Mouse (Mus musculus) neural tube, embryonic 10.5 days (tissue): ENCODE measurements around the gene Adck1.

ENCODE experiments used
- DNase-seq: peaks from one replicate; pipeline ENCODE4 v3.0.0-alpha.2; 2017; ENCODE audit warnings: low spot score; ENCODE audit errors: extremely low spot score

Gene Adck1

DNA sequence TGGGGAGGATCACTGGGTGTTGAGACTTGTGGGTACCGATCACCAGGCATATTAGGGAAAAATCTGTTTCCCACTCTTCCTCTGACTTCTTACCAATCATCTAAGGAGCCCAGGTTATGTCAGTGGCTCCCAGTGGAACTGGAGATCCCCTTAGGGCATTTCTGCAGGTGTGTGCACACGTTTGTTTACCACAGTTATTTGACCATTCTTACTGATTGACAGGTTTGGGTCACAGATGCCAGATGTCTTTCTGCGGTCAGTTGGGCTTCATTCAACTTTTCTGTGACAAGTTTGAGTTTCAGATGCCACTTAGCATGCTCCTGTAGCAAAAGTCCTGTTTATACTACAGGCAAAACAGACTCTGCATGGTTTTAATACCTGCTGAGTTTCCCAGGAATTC lies 112.5 kb downstream of the Adck1 start:
- DNase-seq, result no peak

DNA sequence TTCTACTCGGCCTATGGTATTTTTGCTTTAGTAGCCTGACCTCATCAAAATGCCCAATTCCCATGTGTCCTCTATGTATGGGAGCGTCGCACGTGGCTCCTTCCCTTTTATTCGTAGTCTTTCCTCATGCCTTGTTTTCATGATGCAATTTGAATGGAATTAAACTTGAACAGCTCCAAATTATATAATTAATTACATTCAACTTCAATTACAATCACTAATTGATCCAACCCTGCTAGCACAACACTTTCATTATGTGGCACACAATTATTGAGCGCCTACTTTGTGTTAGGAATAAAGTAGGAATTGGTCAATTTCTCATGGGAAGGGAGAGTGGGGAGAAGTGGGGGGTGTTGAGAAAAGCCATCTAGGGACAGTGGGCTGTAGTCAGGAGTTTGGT lies 113.4 kb downstream of the Adck1 start:
- DNase-seq, result no peak

DNA sequence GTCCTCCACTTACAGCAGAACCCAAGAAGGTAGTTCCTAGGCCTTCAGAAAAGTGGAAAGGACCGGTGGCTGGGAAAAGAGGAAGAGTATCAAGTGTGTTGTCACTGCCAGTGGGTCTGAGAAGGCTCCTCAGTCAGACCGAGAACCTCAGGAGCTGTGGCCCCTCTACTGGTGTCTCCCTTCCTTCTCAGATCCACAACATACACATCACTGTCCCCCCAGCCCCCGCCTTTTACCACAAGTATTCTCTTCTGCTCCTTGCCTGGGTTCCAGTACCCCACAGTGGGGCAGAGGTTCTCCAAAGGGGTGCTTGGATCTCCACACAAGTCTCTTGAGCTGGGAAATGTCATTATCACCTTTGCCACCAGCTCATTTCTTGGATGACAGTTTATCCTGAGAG lies 115.5 kb downstream of the Adck1 start:
- no peak for DNase-seq

DNA sequence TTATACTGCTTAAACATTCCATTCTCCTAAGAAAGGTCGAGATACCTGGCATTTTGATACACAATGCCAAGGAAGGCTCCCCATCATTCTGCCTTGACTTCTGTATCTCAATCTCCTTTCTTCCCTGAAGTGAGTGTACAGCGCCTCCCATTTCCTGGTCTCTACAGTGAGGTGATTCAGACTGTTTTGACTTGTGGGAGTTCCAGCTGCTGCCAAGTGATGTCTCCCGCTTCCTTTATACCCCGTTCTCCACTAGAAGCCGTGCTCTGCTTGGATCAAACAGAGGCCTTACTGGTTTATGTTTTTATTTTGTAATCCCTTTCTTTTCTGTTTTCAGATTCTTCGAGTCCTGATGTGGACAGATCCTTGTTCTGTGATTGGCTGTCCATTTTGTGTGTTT lies 116.3 kb downstream of the Adck1 start:
- DNase-seq, result no peak

DNA sequence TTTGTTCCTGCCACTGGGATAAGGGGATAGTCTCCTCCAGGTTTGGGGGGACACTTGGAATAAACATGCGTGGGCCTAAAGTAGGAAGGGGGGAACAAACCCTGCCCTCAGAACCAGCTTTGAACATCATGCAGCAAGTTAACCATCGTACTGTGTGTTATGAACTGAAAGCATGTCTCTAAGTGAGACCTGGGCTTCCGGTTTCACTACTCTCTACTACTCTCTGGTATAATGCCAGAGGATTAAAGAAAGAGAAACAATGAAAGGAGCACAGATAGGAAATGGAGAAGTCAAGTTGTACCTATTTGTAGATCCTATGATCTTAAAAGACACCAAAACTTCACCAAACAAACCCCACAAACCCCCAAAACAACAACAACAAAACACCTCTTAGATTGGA lies 121.3 kb downstream of the Adck1 start:
- no peak for DNase-seq

DNA sequence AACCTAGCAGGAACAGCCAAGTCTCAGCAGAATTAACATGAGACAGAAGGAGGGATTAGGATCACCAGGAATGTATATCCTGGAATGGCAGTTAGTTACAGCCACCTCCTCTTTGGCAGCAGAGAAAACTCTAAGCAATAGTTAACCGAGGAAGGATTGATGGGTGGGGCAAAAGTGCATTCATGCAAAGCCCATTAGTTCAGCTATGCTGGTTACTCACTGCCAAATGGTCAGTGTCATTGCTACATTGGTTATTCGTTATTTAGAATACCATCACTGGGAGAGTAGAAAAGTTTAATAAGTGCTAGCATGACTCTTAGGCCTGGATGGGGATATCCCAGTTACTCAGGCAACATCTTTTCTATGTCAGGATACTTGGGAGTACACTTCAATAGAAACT lies 130.5 kb downstream of the Adck1 start:
- no peak for DNase-seq
